Mouse (Mus musculus) heart, postnatal 14 days (tissue): Measurements from ENCODE around the gene Rhox3c. TPM values are rescaled to one million over a fixed set of nuclear protein-coding genes. Genes with fewer than 3 reads are reported as not detected.
"Not testable (repeated sequence)": the region's sequence is repeated elsewhere in the genome, so short reads cannot be mapped to it uniquely, and the experiment has no call there.

Experiments
- DNase-seq, 2 experiments: peaks; one replicate each; pipeline ENCODE4 v3.0.0; 2021 to 2022
- intact Hi-C: fragments of 180-260 bp; cut with DNase I; formaldehyde crosslinking; loops from one replicate; pipeline ENCODE4 v1.15.1; 2025
- long read RNA-seq, 2 experiments: library from polyadenylated mRNA; stranded (forward); transcript quantifications; one replicate each; pipeline ENCODE4 v2.0.0; 2021
- total RNA-seq, 2 experiments: library from RNA; stranded (reverse); gene quantifications; 2 replicates each; pipeline ENCODE4 v1.2.3; 2021

Rhox3c gene
- not detected for total RNA-seq
- long read RNA-seq, experiment 1 = 0 reads
- long read RNA-seq, experiment 2 = 0 reads

- DNase-seq, intact Hi-C loops: not testable (repeated sequence)
Measured at GRCm38 (mm10) chrX:37458285-37458684, at the start of gene Rhox3c. TSS of gene Rhox3c (plus strand) at chrX:37458585.

- intact Hi-C loops, DNase-seq: not testable (repeated sequence)
Measured at GRCm38 (mm10) chrX:37411767-37412166, 46.6 kb upstream of the Rhox3c start, which contains the start of gene Rhox2b. TSS of gene Rhox2b (plus strand) at chrX:37412067.

- intact Hi-C loops, DNase-seq: not testable (repeated sequence)
Measured at GRCm38 (mm10) chrX:37432194-37432593, 26.2 kb upstream of the Rhox3c start, which contains the start of gene Rhox4b. TSS of gene Rhox4b (plus strand) at chrX:37432494.

GRCm38 (mm10) chrX:37453380-37453779, 5.0 kb upstream of the Rhox3c start, which contains the start of gene Rhox2c:
TSS of gene Rhox2c (plus strand) at chrX:37453680.
- intact Hi-C loops, DNase-seq: not testable (repeated sequence)

GRCm38 (mm10) chrX:37480037-37480436, 21.7 kb downstream of the Rhox3c start, which contains the start of gene Rhox4c:
TSS of gene Rhox4c (plus strand) at chrX:37480337.
- intact Hi-C loops, DNase-seq: not testable (repeated sequence)

- DNase-seq, intact Hi-C loops: not testable (repeated sequence)
Measured at GRCm38 (mm10) chrX:37514059-37514458, 55.7 kb downstream of the Rhox3c start, which contains the start of gene Rhox4d. TSS of gene Rhox4d (plus strand) at chrX:37514359.

Other genes starting within 250 kb of the Rhox3c start
- gene Gm9, start 247.5 kb upstream of the Rhox3c start, total RNA-seq = not detected
- gene Rhox1, start 236.3 kb upstream of the Rhox3c start, total RNA-seq = not detected
- gene Rhox2a, start 213.6 kb upstream of the Rhox3c start, total RNA-seq = not detected
- gene Rhox3a, start 208.7 kb upstream of the Rhox3c start, total RNA-seq = not detected
- not detected for gene Rhox4a, start 193.2 kb upstream of the Rhox3c start, total RNA-seq
- gene Rhox3a2, start 78.6 kb upstream of the Rhox3c start, total RNA-seq = not detected
- not detected for gene Rhox4a2, start 67.7 kb upstream of the Rhox3c start, total RNA-seq
- not detected for gene Rhox2b, start 46.5 kb upstream of the Rhox3c start, total RNA-seq
- gene Rhox4b, start 26.1 kb upstream of the Rhox3c start, total RNA-seq = not detected
- not detected for gene Rhox2c, start 4.9 kb upstream of the Rhox3c start, total RNA-seq
- not detected for gene Rhox4c, start 21.8 kb downstream of the Rhox3c start, total RNA-seq
- not detected for gene Rhox2d, start 34.8 kb downstream of the Rhox3c start, total RNA-seq
- not detected for gene Rhox4d, start 55.8 kb downstream of the Rhox3c start, total RNA-seq
- gene Rhox2e, start 71.9 kb downstream of the Rhox3c start, total RNA-seq = not detected
- gene Rhox3e, start 83.4 kb downstream of the Rhox3c start, total RNA-seq = not detected
- gene Rhox4e, start 98.8 kb downstream of the Rhox3c start, total RNA-seq = not detected
- gene Rhox2f, start 112.8 kb downstream of the Rhox3c start, total RNA-seq = not detected
- gene Rhox3f, start 122.4 kb downstream of the Rhox3c start, total RNA-seq = not detected
- not detected for gene Rhox4f, start 149.1 kb downstream of the Rhox3c start, total RNA-seq
- not detected for gene Rhox3g, start 170.0 kb downstream of the Rhox3c start, total RNA-seq
- gene Rhox2g, start 184.9 kb downstream of the Rhox3c start, total RNA-seq = not detected
- gene Rhox4g, start 192.7 kb downstream of the Rhox3c start, total RNA-seq = not detected
- not detected for gene Rhox3h, start 210.2 kb downstream of the Rhox3c start, total RNA-seq
- not detected for gene Rhox2h, start 214.7 kb downstream of the Rhox3c start, total RNA-seq